Mouse (Mus musculus) cerebellum, adult 8-10 months (tissue): ENCODE data around the gene Cwc22.

Experiments
- DNase-seq: peaks from one replicate; pipeline ENCODE4 v3.0.0; 2022

Gene Cwc22

GRCm38 (mm10) chr2:77869729-77870280 is 76.4 kb downstream of the Cwc22 start:
- no peak for DNase-seq

GRCm38 (mm10) chr2:77863934-77864333 is 82.2 kb downstream of the Cwc22 start:
- no peak for DNase-seq

- DNase-seq: no peak
Measured at GRCm38 (mm10) chr2:77863522-77863921, 82.7 kb downstream of the Cwc22 start.

- no peak for DNase-seq
Measured at GRCm38 (mm10) chr2:77841464-77841863, 104.7 kb downstream of the Cwc22 start.

GRCm38 (mm10) chr2:77839587-77839986 is 106.6 kb downstream of the Cwc22 start:
- DNase-seq: no peak

- no peak for DNase-seq
Measured at GRCm38 (mm10) chr2:77838688-77839087, 107.5 kb downstream of the Cwc22 start.

GRCm38 (mm10) chr2:77835781-77836180 is 110.4 kb downstream of the Cwc22 start:
- no peak for DNase-seq
